ENCODE assay signal across 13 mouse cellular contexts in genomic region chr5:149128473-149128872, GRCm38 (mm10). TPM values are rescaled to one million over a fixed set of nuclear protein-coding genes. Genes with fewer than 3 reads are reported as not detected.
DNase-seq lines count a peak whose midpoint lies in the region; ATAC-seq and TF ChIP-seq lines count a peak whose summit lies in the region.
"Had no signal": no experiment of that assay in that cellular context is flagged by ENCODE, and none has a peak within 500 bp of the region (broad histone marks: within the 10 kb centered on the region; RNA-seq: fewer than 3 reads in every experiment).

No protein-coding gene starts in this region.

- H3K27ac ChIP-seq in kidney, embryonic 15.5 days, result no peak overlapping the region
- peak overlapping the region; percentile 86 for H3K27ac ChIP-seq in thymus, adult 2 months (ENCODE audit: control insufficient read depth, insufficient read depth, low read length)
- H3K27ac ChIP-seq: embryonic facial prominence, embryonic 12.5 days; liver, embryonic 12.5 days had no signal

- WGBS in kidney, embryonic 15.5 days, result 65% methylated on average over 15 of the region's 15 CpGs
- 63% methylated on average over 15 of the region's 15 CpGs for whole genome bisulfite sequencing in thymus, adult 2 months

- DNase-seq in kidney, postnatal 36 days, result no peak
- no peak for DNase-seq in thymus, adult 2 months
- no peak for DNase-seq in thymus, postnatal 10 days (ENCODE audit: low spot score in 2 of 2)
- DNase-seq in heart, postnatal 14 days, result peak; percentile 59 to 66
- DNase-seq in layer of hippocampus, postnatal 36 days, result no peak
- DNase-seq: cerebellum, adult 18-20 months; kidney, postnatal 25 days; midbrain, embryonic 14.5 days; spleen, adult 18-20 months had no signal

- no peaks in the 10 kb centered on the region for H3K36me3 ChIP-seq in kidney, embryonic 15.5 days
- no peaks in the 10 kb centered on the region for H3K36me3 ChIP-seq in thymus, adult 2 months (ENCODE audit: control insufficient read depth, insufficient read depth, low read length)
- H3K36me3 ChIP-seq in myocyte (ENCODE audit: control insufficient read depth, insufficient read depth), result no peaks in the 10 kb centered on the region
- H3K36me3 ChIP-seq: embryonic facial prominence, embryonic 12.5 days; liver, embryonic 12.5 days had no signal

- no peak overlapping the region for H3ac ChIP-seq in myocyte (ENCODE audit: control insufficient read depth, insufficient read length)

- no peak overlapping the region for H3K4me2 ChIP-seq in kidney, embryonic 15.5 days
- no peak overlapping the region for H3K4me2 ChIP-seq in myocyte (ENCODE audit: low read depth)
- H3K4me2 ChIP-seq: embryonic facial prominence, embryonic 12.5 days; liver, embryonic 12.5 days had no signal

- TF ChIP-seq POLR2A in thymus, adult 2 months (IDR thresholded peaks at IDR 0.05; ENCODE audit: control insufficient read depth, extremely low read depth, insufficient read depth, low read length, poor library complexity), result no peak
- TF ChIP-seq POLR2A in myocyte (IDR thresholded peaks at IDR 0.05; ENCODE audit: insufficient read length, low read depth), result no peak

- intact Hi-C loops in heart, postnatal 14 days (cut with DNase I), result no loop called here

- H3K9me3 ChIP-seq in kidney, embryonic 15.5 days (replicated peaks), result no peaks in the 10 kb centered on the region
- H3K9me3 ChIP-seq: embryonic facial prominence, embryonic 12.5 days; liver, embryonic 12.5 days had no signal

- no peak overlapping the region for H3K9ac ChIP-seq in kidney, embryonic 15.5 days
- H3K9ac ChIP-seq: embryonic facial prominence, embryonic 12.5 days; liver, embryonic 12.5 days had no signal

- H3K4me3 ChIP-seq in kidney, embryonic 15.5 days (replicated peaks), result no peak overlapping the region
- peak overlapping the region; percentile 24; the same call in 1 of the 2 replicates for H3K4me3 ChIP-seq in thymus, adult 2 months (ENCODE audit: control insufficient read depth, insufficient read depth, low read length)
- no peak overlapping the region for H3K4me3 ChIP-seq in myocyte
- H3K4me3 ChIP-seq: embryonic facial prominence, embryonic 12.5 days; liver, embryonic 12.5 days had no signal

- H3K4me1 ChIP-seq in kidney, embryonic 15.5 days, result no peaks in the 10 kb centered on the region
- H3K4me1 ChIP-seq in thymus, adult 2 months (replicated peaks; ENCODE audit: control insufficient read depth, insufficient read depth, low read length), result peaks cover 40% of the 10 kb centered on the region
- H3K4me1 ChIP-seq: embryonic facial prominence, embryonic 12.5 days; liver, embryonic 12.5 days had no signal

- ATAC-seq in kidney, embryonic 15.5 days (replicated peaks; ENCODE audit: low FRiP score), result 0 out of 2 replicates have a peak, but pooled peaks have one; percentile 49
- ATAC-seq: liver, embryonic 12.5 days had no signal

- no peaks in the 10 kb centered on the region for H3K79me2 ChIP-seq in myocyte (ENCODE audit: control insufficient read depth, insufficient read depth)

- H3K27me3 ChIP-seq in kidney, embryonic 15.5 days, result no peaks in the 10 kb centered on the region
- no peaks in the 10 kb centered on the region for H3K27me3 ChIP-seq in thymus, adult 2 months (ENCODE audit: control insufficient read depth, insufficient read depth, low read length)
- peaks cover 17% of the 10 kb centered on the region for H3K27me3 ChIP-seq in myocyte (ENCODE audit: control insufficient read depth, insufficient read depth, insufficient read length)
- H3K27me3 ChIP-seq: embryonic facial prominence, embryonic 12.5 days had no signal

- no peak for TF ChIP-seq CTCF in thymus, adult 2 months (IDR thresholded peaks at IDR 0.05; ENCODE audit: borderline replicate concordance, control insufficient read depth, extremely low read depth, insufficient read depth, low read length, poor library complexity)

TF ChIP-seq in myocyte, 11 proteins besides CTCF, POLR2A, EP300 and RAD21:
- TF ChIP-seq TCF3 (IDR thresholded peaks at IDR 0.05; ENCODE audit: insufficient read length, low read depth) (peak; percentile 36), REST (IDR thresholded peaks at IDR 0.05; ENCODE audit: insufficient read depth, insufficient read length) (no peak), MYOG (IDR thresholded peaks at IDR 0.05; ENCODE audit: control insufficient read depth in 1 of 3, insufficient read depth in 1 of 3, insufficient read length in 2 of 3, low read depth in 2 of 3) (peak; percentile 28 to 83 (median 51)), MAX (IDR thresholded peaks at IDR 0.05; ENCODE audit: low read depth) (no peak), SRF (IDR thresholded peaks at IDR 0.05; ENCODE audit: control insufficient read depth, insufficient read length, low read depth) (peak; percentile 70), MYOD1 (IDR thresholded peaks at IDR 0.05; ENCODE audit: control insufficient read depth in 1 of 3, insufficient read length in 2 of 3, low read depth in 2 of 3) (peak in 2 of 3 experiments; percentile 72 to 88), E2F4 (IDR thresholded peaks at IDR 0.05; ENCODE audit: insufficient read depth) (no peak), TCF12 (IDR thresholded peaks at IDR 0.05; ENCODE audit: insufficient read depth, poor library complexity, severe bottlenecking) (no peak)

RNA-seq across cellular contexts. Expression of gene Uspl1, which starts 55.7 kb away (rescaled TPM):
- polyA plus RNA-seq in kidney, embryonic 15.5 days (2015; fragmentation: Nextera tagmentation; extraction: Ambion mirVana), result 40.0 and 44.8 TPM in 2 replicates
- 46.2 and 51.7 TPM in 2 replicates for polyA plus RNA-seq in thymus, adult 2 months (2012; rRNA removed)
- total RNA-seq in heart, postnatal 14 days (2021), result 10 to 100 TPM; 17.6 to 19.6 TPM
- polyA plus RNA-seq in myocyte (2012; fragmentation: generic; extraction: Trizol), result 18.4 TPM
- 10 to 100 TPM; 35.5 to 39.5 TPM for total RNA-seq in layer of hippocampus, postnatal 36 days (2021)

RNA-seq across cellular contexts. Expression of gene Hmgb1, which starts 55.8 kb away (rescaled TPM):
- polyA plus RNA-seq in kidney, embryonic 15.5 days (2015; fragmentation: Nextera tagmentation; extraction: Ambion mirVana), result 1,463 and 1,782 TPM in 2 replicates
- 107 and 133 TPM in 2 replicates for polyA plus RNA-seq in thymus, adult 2 months (2012; rRNA removed)
- 100 to 1,000 TPM; 119 to 130 TPM for total RNA-seq in heart, postnatal 14 days (2021)
- polyA plus RNA-seq in myocyte (2012; fragmentation: generic; extraction: Trizol), result 88.6 TPM
- 100 to 1,000 TPM; 136 to 137 TPM for total RNA-seq in layer of hippocampus, postnatal 36 days (2021)

Comparison
In these comparisons a context has a peak if more than half of its experiments do, and no peak if none do; other contexts are left out.
1. DNase-seq: peak in heart, postnatal 14 days (2 of 2); none in kidney, postnatal 36 days (0 of 2), thymus, adult 2 months (single experiment), thymus, postnatal 10 days (0 of 2) and layer of hippocampus, postnatal 36 days (0 of 2).
2. RNA of gene Hmgb1, which starts 55.8 kb away (polyA plus RNA-seq): 1,463 to 1,782 TPM in kidney, embryonic 15.5 days; 107 to 133 TPM in thymus, adult 2 months and 88.6 TPM in myocyte (single experiment); every median in the first group is over 10 times any median in the second.